Mouse (Mus musculus) intestine, postnatal 0 days (tissue): ENCODE measurements around the gene Zc3h13. TPM values are rescaled to one million over a fixed set of nuclear protein-coding genes. Genes with fewer than 3 reads are reported as not detected.
A peak's percentile ranks its signal among the peaks of the same experiment; 100 is the strongest.

Experiments used
- ATAC-seq: fragments of 200-750 bp; cut with Nextera tagmentation; 2 replicates; pipeline ENCODE4 v1.8.0; 2017; ENCODE audit warnings: mild to moderate bottlenecking, moderate TSS enrichment, moderate library complexity
- H3K27ac ChIP-seq: fragments of 300-500 bp; sonication (generic); 2 replicates; pipeline ENCODE4 v1.5.1; 2014; ENCODE audit warnings: mild to moderate bottlenecking, low read depth, low read length, moderate library complexity
- H3K27me3 ChIP-seq: fragments of 300-500 bp; sonication (generic); replicated peaks from 2 replicates; pipeline ENCODE4 v1.6.1; 2014; ENCODE audit warnings: low read length, mixed read lengths; ENCODE audit not compliant: control insufficient read depth, insufficient read depth
- H3K36me3 ChIP-seq: fragments of 300-500 bp; sonication (generic); 2 replicates; pipeline ENCODE4 v1.6.1; 2014; ENCODE audit warnings: mild to moderate bottlenecking, moderate library complexity; ENCODE audit not compliant: control insufficient read depth, insufficient read depth
- H3K4me1 ChIP-seq: fragments of 300-500 bp; sonication (generic); replicated peaks from 2 replicates; pipeline ENCODE4 v1.6.1; 2014; ENCODE audit warnings: antibody characterized with exemption, low read length, mixed read lengths; ENCODE audit not compliant: control insufficient read depth, insufficient read depth
- H3K4me2 ChIP-seq: fragments of 300-500 bp; sonication (generic); replicated peaks from 2 replicates; pipeline ENCODE4 v1.6.1; 2014; ENCODE audit warnings: low read depth, mild to moderate bottlenecking, moderate library complexity
- H3K4me3 ChIP-seq: fragments of 300-500 bp; sonication (generic); 2 replicates; pipeline ENCODE4 v1.5.1; 2014; ENCODE audit warnings: low read depth, low read length
- H3K9ac ChIP-seq: fragments of 300-500 bp; sonication (generic); 2 replicates; pipeline ENCODE4 v1.6.1; 2014; ENCODE audit warnings: mild to moderate bottlenecking, low read depth, low read length
- H3K9me3 ChIP-seq: fragments of 300-500 bp; sonication (generic); 2 replicates; pipeline ENCODE4 v1.6.1; 2016; ENCODE audit warnings: mixed run types; ENCODE audit not compliant: control insufficient read depth
- CTCF ChIP-seq: sonication (generic); IDR thresholded peaks from 2 replicates; pipeline ENCODE4 v1.5.1; 2016; ENCODE audit warnings: low read depth, mild to moderate bottlenecking, control low read depth, antibody characterized with exemption, moderate library complexity
- WGBS: fragments of 180-500 bp; shearing (Covaris S2); extraction: QIAGEN DNeasy Blood & Tissue Kit; methylation state at CpG from one replicate; pipeline ENCODE4 v1.1.7; 2014; 5-methylcytosine and 5-hydroxymethylcytosine counted together
- polyA plus RNA-seq: library from polyadenylated mRNA; unstranded; fragments of >200 nt; fragmentation: Nextera tagmentation; extraction: Ambion mirVana; gene quantifications from 2 replicates; pipeline ENCODE4 v1.2.1, GENCODE M21; 2015

Zc3h13 gene
- polyA plus RNA-seq = 18.7 and 18.9 TPM in 2 replicates

GRCm38 (mm10) chr14:75284193-75284915, at the start of gene Zc3h13:
Gene Zc3h13 (plus strand): TSS chr14:75284373.
- Histone ChIP-seq H3K4me2 (peak within 1 kb of the TSS; percentile 81), H3K36me3 (no peaks in the 10 kb centered on the region), H3K27me3 (no peaks in the 10 kb centered on the region), H3K4me1 (no peaks in the 10 kb centered on the region), H3K9me3 (no peaks in the 10 kb centered on the region), H3K4me3 (peak within 1 kb of the TSS; percentile 97), H3K9ac (peak within 1 kb of the TSS; percentile 77), H3K27ac (peak within 1 kb of the TSS; percentile 85)
- peak; percentile 99 for ATAC-seq
- peak; percentile 33 for TF ChIP-seq CTCF
- under 1% methylated on average over 61 of the region's 61 CpGs for WGBS

- no peak overlapping the region for H3K4me2 ChIP-seq
Measured at GRCm38 (mm10) chr14:75235552-75235951, 48.6 kb upstream of the Zc3h13 start.

DNA sequence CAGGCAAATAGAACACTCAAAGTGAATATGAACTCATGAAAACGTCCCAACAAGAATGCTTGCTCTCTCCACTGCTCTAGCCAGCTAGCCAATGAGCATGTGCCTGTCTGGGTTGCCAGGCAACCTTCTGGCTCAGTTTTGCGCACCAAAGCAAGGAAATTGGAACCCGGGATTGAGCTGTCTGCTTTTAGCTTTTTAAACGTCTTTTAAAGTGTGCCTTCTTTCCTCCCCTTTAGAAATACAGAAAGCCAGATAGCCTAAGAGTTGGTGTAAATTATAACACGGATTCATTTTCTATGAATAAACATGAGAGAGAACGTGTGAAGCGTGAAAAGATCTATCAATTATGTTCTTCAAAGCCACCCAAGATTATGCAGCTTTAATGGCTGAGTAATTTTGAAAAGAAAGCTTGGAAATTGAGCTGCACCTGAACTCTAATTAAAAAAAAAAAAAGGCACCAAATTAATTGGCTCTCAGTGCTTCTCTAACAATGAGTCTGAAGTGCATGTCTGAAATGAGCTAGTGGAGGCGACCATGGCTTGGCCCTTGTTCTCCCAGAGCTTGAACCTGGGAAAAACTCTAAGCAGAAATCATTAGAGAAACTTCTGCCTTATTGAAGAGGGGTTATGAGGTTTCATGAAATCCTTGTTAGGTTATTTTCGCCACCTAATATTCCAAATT, 48.1 kb upstream of the Zc3h13 start:
- no peaks in the 10 kb centered on the region for H3K9me3 ChIP-seq
- ATAC-seq = no peak
- no peaks in the 10 kb centered on the region for H3K27me3 ChIP-seq
- H3K27ac ChIP-seq = no peak overlapping the region
- no peak overlapping the region for H3K9ac ChIP-seq
- no peaks in the 10 kb centered on the region for H3K4me1 ChIP-seq
- TF ChIP-seq CTCF = no peak
- WGBS = 71% methylated on average over 9 of the region's 9 CpGs
- no peak overlapping the region for H3K4me2 ChIP-seq
- H3K4me3 ChIP-seq = no peak overlapping the region
- H3K36me3 ChIP-seq = no peaks in the 10 kb centered on the region

More at GRCm38 (mm10) chr14:75235552-75235951, 48.6 kb upstream of the Zc3h13 start:
- no peak for TF ChIP-seq CTCF
- no peak overlapping the region for H3K4me3 ChIP-seq
- no peak overlapping the region for H3K9ac ChIP-seq
- ATAC-seq = no peak
- no peaks in the 10 kb centered on the region for H3K36me3 ChIP-seq
- no peak overlapping the region for H3K27ac ChIP-seq
- H3K27me3 ChIP-seq = no peaks in the 10 kb centered on the region
- no peaks in the 10 kb centered on the region for H3K9me3 ChIP-seq
- WGBS = 90% methylated on average over 8 of the region's 8 CpGs
- H3K4me1 ChIP-seq = no peaks in the 10 kb centered on the region

GRCm38 (mm10) chr14:75236636-75237003, 47.6 kb upstream of the Zc3h13 start:
- no peaks in the 10 kb centered on the region for H3K27me3 ChIP-seq
- no peak overlapping the region for H3K4me2 ChIP-seq
- no peaks in the 10 kb centered on the region for H3K4me1 ChIP-seq
- no peak for ATAC-seq
- no peak overlapping the region for H3K27ac ChIP-seq
- no peak overlapping the region for H3K4me3 ChIP-seq
- no peaks in the 10 kb centered on the region for H3K36me3 ChIP-seq
- no peak for TF ChIP-seq CTCF
- no peak overlapping the region for H3K9ac ChIP-seq
- H3K9me3 ChIP-seq = no peaks in the 10 kb centered on the region
- 91% methylated on average over 4 of the region's 4 CpGs for WGBS

- H3K9ac ChIP-seq = no peak overlapping the region
- H3K27me3 ChIP-seq = no peaks in the 10 kb centered on the region
- no peaks in the 10 kb centered on the region for H3K4me1 ChIP-seq
- H3K4me2 ChIP-seq = no peak overlapping the region
- no peak for TF ChIP-seq CTCF
- no peaks in the 10 kb centered on the region for H3K36me3 ChIP-seq
- H3K27ac ChIP-seq = no peak overlapping the region
- WGBS = 81% methylated on average over 8 of the region's 8 CpGs
- no peak for ATAC-seq
- H3K4me3 ChIP-seq = no peak overlapping the region
- no peaks in the 10 kb centered on the region for H3K9me3 ChIP-seq
Measured at GRCm38 (mm10) chr14:75237096-75237495, 47.1 kb upstream of the Zc3h13 start.

GRCm38 (mm10) chr14:75238054-75238692, 46.0 kb upstream of the Zc3h13 start:
- no peak overlapping the region for H3K4me3 ChIP-seq
- no peak for TF ChIP-seq CTCF

More at GRCm38 (mm10) chr14:75238054-75238692, 46.0 kb upstream of the Zc3h13 start:
- H3K36me3 ChIP-seq = no peaks in the 10 kb centered on the region
- no peak for ATAC-seq
- no peaks in the 10 kb centered on the region for H3K4me1 ChIP-seq
- H3K4me2 ChIP-seq = no peak overlapping the region
- H3K27ac ChIP-seq = no peak overlapping the region
- H3K9ac ChIP-seq = no peak overlapping the region
- no peaks in the 10 kb centered on the region for H3K9me3 ChIP-seq
- 81% methylated on average over 6 of the region's 6 CpGs for WGBS
- no peaks in the 10 kb centered on the region for H3K27me3 ChIP-seq
